Mouse (Mus musculus): ENCODE results near the gene Fam78a. TPM values are rescaled to one million over a fixed set of nuclear protein-coding genes. Genes with fewer than 3 reads are reported as not detected.

Fam78a gene
- polyA plus RNA-seq, 1 experiment from 2014 or later: 0.38 TPM

GRCm38 (mm10) chr2:32024372-32024771 lies 60.3 kb downstream of the Fam78a start:
- Histone ChIP-seq H3K27ac (no peak overlapping the region), H3K27me3 (no peaks in the 10 kb centered on the region), H3K4me2 (replicated peaks) (no peak overlapping the region), H3K4me3 (replicated peaks) (no peak overlapping the region), H3K9me3 (no peaks in the 10 kb centered on the region), H3K4me1 (replicated peaks) (no peaks in the 10 kb centered on the region), H3K9ac (replicated peaks) (no peak overlapping the region), H3K36me3 (peaks cover 88% of the 10 kb centered on the region)
- no peak for ATAC-seq
- WGBS: 89% methylated on average over 4 of the region's 4 CpGs

GRCm38 (mm10) chr2:32020229-32020628 lies 64.4 kb downstream of the Fam78a start:
- Histone ChIP-seq H3K36me3 (peaks cover 92% of the 10 kb centered on the region), H3K9ac (replicated peaks) (no peak overlapping the region), H3K4me3 (replicated peaks) (no peak overlapping the region), H3K4me1 (replicated peaks) (no peaks in the 10 kb centered on the region), H3K27me3 (no peaks in the 10 kb centered on the region), H3K9me3 (no peaks in the 10 kb centered on the region), H3K27ac (no peak overlapping the region), H3K4me2 (replicated peaks) (no peak overlapping the region)
- ATAC-seq: no peak
- WGBS: 98% methylated on average over 5 of the region's 5 CpGs

GRCm38 (mm10) chr2:32019704-32020103 lies 65.0 kb downstream of the Fam78a start:
- H3K9me3 ChIP-seq: no peaks in the 10 kb centered on the region
- 88% methylated on average over 4 of the region's 4 CpGs for WGBS
- H3K4me2 ChIP-seq (replicated peaks): no peak overlapping the region
- H3K4me3 ChIP-seq (replicated peaks): no peak overlapping the region
- no peak overlapping the region for H3K27ac ChIP-seq
- no peak overlapping the region for H3K9ac ChIP-seq (replicated peaks)
- no peak for ATAC-seq
- H3K27me3 ChIP-seq: no peaks in the 10 kb centered on the region
- peaks cover 94% of the 10 kb centered on the region for H3K36me3 ChIP-seq
- H3K4me1 ChIP-seq (replicated peaks): no peaks in the 10 kb centered on the region

DNA sequence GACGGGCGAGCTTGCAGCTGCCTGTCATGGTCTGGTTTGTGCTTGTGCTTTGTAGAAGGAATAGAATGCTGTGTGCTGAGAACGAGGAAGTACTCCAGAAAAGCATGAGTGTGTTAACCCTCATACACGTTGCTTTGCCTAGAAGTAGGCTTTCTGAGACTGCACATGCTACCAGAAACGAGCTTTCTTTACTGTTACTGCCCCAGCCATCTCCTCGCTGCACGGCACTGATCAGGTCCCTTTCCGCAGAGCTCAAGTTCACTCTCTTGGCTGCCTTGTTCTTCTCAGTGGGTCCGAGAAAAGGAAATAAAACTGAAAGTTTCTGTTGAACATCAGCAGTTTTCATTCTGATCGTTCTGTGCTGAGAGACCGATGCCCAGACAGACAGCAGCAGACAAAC lies 75.9 kb downstream of the Fam78a start:
- Histone ChIP-seq H3K9ac (replicated peaks) (no peak overlapping the region), H3K27me3 (no peaks in the 10 kb centered on the region), H3K9me3 (no peaks in the 10 kb centered on the region), H3K36me3 (peaks cover 82% of the 10 kb centered on the region), H3K4me3 (replicated peaks) (no peak overlapping the region), H3K4me2 (replicated peaks) (no peak overlapping the region), H3K27ac (no peak overlapping the region), H3K4me1 (replicated peaks) (no peaks in the 10 kb centered on the region)
- no peak for ATAC-seq
- 92% methylated on average over 11 of the region's 11 CpGs for WGBS

DNA sequence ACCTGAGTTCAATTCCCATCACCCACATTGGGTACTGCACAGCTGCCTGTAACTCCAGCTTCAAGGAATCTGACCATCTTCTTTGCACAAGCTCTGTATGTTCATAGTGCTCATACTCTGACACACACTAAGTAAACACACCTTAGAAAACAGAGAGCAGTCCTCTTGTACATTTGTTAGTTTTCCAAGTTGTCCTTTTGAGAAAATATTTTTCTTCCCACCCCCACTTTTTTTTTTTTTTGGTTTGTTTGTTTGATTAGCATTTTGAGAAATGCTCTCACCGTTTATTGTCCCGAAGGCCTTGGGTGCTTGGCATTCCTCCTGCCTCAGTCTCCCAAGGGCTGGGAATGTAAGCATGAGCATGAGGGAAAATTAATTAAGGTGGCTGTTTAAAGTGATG lies 76.3 kb downstream of the Fam78a start:
- Histone ChIP-seq H3K36me3 (peaks cover 83% of the 10 kb centered on the region), H3K4me2 (replicated peaks) (no peak overlapping the region)

More for the DNA sequence above, 76.3 kb downstream of the Fam78a start:
- Histone ChIP-seq H3K9ac (replicated peaks) (no peak overlapping the region), H3K27ac (no peak overlapping the region), H3K9me3 (no peaks in the 10 kb centered on the region), H3K27me3 (no peaks in the 10 kb centered on the region), H3K4me1 (replicated peaks) (no peaks in the 10 kb centered on the region), H3K4me3 (replicated peaks) (no peak overlapping the region)
- ATAC-seq: no peak
- WGBS: 91% methylated on average over 2 of the region's 2 CpGs

Small RNA genes lying within 50 kb of the gene (microRNA-seq; reads per million reads assigned to microRNA genes)
- not detected for gene Mir7674

Other genes with a start within 250 kb of the Fam78a start
- 8.4 and 11.2 TPM in 2 replicates for gene Fibcd1, start 238.9 kb downstream of the Fam78a start, polyA plus RNA-seq (2015; fragmentation: Nextera tagmentation; extraction: Ambion mirVana)
- gene Lamc3, start 197.6 kb downstream of the Fam78a start, polyA plus RNA-seq (2015; fragmentation: Nextera tagmentation; extraction: Ambion mirVana): 5.5 and 6.8 TPM in 2 replicates
- 32.1 and 32.6 TPM in 2 replicates for gene Aif1l, start 134.7 kb downstream of the Fam78a start, polyA plus RNA-seq (2015; fragmentation: Nextera tagmentation; extraction: Ambion mirVana)
- 84.5 and 91.4 TPM in 2 replicates for gene Nup214, start 110.4 kb downstream of the Fam78a start, polyA plus RNA-seq (2015; fragmentation: Nextera tagmentation; extraction: Ambion mirVana)
- 16.6 and 19.1 TPM in 2 replicates for gene Plpp7, start 10.7 kb upstream of the Fam78a start, polyA plus RNA-seq (2015; fragmentation: Nextera tagmentation; extraction: Ambion mirVana)
- gene Prrc2b, start 66.2 kb upstream of the Fam78a start, polyA plus RNA-seq (2015; fragmentation: Nextera tagmentation; extraction: Ambion mirVana): 68.4 and 77.5 TPM in 2 replicates
- 28.2 and 28.6 TPM in 2 replicates for gene Pomt1, start 151.7 kb upstream of the Fam78a start, polyA plus RNA-seq (2015; fragmentation: Nextera tagmentation; extraction: Ambion mirVana)
- 85.5 and 87.2 TPM in 2 replicates for gene Uck1, start 175.3 kb upstream of the Fam78a start, polyA plus RNA-seq (2015; fragmentation: Nextera tagmentation; extraction: Ambion mirVana)
- 26.0 and 26.7 TPM in 2 replicates for gene Golga2, start 202.5 kb upstream of the Fam78a start, polyA plus RNA-seq (2015; fragmentation: Nextera tagmentation; extraction: Ambion mirVana)
- gene Swi5, start 203.2 kb upstream of the Fam78a start, polyA plus RNA-seq (2015; fragmentation: Nextera tagmentation; extraction: Ambion mirVana): 454 and 469 TPM in 2 replicates